Mouse (Mus musculus): ENCODE data around the gene Spo11.

GRCm38 (mm10) chr2:173024938-173025337, 47.4 kb downstream of the Spo11 start:
- TF ChIP-seq GATA1 (IDR thresholded peaks at IDR 0.05; ENCODE audit: borderline replicate concordance, low read length) (no peak), CTCF (IDR thresholded peaks at IDR 0.05; ENCODE audit: low read depth, low read length) (no peak), TAL1 (conservative IDR thresholded peaks at IDR 0.05; ENCODE audit: low read depth, low read length) (no peak)
